Mouse (Mus musculus): Measurements from ENCODE around the gene Dchs2.

The Dchs2 gene

DNA sequence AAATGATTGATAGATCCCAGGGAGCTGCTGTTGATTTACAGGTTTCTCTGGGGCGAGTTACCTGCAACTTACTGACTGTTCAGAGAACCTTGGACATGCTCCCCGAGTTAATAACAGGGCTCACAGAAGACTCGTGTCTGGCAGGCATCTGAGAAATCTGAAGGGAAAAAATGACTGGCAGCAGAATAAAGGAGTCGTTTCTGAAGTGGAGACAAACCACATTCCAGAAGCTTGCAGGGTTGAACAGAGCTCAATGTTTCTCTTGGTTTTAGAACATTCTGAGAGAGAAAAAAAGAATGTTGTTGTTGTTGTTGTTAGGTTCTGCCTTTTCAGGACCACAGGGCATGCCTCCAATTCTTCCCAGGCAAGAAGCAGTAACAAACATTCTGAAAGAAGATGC is 131.7 kb downstream of the Dchs2 start:
- DNase-seq = no peak

DNA sequence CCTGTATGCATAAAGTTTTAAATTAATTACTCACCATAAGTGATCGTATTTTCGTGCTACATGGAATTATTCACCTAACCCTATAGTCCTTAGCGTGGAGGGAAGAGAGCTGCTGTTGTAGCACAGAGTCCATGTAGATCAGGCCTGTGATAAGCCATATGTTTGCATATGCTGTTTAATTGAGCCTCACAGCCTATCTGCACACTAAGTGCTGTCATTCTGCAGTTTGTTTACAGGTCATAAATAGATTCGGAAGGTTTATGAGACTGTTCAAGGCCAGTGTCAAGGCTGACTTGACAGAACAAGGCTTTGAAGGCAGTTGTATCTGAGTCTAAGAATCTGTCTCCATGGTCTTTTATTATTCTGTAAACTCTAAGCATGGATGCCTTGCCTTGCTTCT is 138.3 kb downstream of the Dchs2 start:
- DNase-seq = no peak

DNA sequence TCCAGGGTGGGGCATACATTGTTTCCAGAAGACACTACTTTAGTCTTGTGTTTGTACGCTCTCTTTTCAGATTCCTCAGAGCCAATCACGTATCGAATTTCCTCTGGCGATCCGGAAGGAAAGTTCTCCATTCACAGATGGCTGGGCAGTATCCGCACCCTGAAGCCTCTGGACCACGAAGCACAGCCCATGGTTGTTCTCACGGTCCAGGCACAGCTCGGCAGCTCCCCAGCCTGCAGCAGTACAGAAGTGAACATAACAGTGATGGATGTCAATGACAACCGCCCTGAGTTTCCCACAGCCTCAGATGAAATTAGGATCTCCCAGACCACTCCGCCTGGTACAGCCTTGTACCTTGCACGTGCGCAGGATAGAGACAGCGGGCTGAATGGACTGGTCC is 142.5 kb downstream of the Dchs2 start:
- no peak for DNase-seq

DNA sequence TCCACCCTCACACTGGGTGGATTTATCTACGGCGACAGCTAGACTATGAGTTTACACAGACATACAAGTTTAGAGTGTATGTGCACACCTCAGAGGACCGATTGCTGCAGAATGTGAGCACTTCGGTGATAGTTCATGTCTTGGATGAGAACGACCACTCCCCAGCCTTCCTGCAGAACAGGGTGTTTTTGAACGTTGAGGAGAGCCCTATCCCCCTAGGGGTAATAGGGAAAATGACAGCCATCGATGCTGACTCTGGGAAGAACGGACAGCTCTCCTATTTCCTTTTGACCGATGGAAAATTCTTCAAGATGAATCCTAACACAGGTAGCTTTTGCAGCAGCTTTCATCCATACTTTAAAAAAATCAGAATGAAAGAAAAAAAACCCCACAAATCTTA is 143.2 kb downstream of the Dchs2 start:
- no peak for DNase-seq

DNA sequence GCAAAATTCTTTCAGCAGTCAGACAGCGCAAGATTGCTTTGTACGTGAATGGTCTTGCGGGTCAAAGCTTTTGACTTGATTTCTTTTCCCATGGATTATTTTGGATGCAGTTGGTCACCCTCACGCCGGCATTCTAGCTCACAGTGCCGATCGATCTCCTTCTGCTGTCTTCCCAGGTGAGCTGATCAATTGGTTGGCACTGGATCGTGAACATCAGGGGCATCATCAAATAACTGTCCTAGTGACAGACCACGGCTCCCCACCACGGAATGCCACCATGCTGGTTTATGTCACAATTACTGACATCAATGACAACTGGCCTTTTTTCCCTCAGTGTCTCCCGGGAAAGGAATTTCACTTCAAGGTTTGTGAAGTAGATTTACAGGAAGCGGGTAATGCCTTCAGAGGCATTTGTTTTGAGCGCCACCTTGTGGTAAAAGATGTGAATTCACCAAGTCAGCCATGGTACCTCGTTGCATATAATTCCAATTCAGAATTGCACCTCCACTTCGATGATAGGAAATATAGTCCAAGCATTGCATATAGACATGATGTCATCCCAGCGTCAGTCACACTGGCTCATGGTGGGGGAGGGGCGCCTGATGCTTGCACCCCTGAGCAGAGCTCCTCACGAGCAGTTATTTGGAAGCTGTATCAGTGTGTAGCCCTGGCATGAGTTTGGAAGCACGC is 146.0 kb downstream of the Dchs2 start:
- DNase-seq = peak; percentile 18

DNA sequence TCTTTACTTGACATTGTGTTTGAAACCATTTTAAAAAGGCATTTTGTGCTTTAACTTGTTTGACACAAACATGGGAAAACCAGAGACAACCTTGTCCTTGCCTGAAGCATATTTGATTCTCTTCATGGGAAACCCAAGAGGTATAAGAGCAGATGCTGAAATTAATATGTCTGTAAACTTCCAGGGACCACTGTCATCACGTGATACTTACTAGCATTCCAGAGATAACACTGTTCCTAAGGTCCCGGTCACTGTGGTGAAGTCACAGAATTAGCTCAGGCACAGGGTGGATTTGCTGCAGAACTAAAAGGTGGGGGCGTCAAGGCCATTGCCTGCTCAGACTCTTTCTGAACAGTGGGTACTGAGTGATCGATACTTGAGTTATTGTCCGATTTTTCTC is 148.0 kb downstream of the Dchs2 start:
- DNase-seq = no peak

DNA sequence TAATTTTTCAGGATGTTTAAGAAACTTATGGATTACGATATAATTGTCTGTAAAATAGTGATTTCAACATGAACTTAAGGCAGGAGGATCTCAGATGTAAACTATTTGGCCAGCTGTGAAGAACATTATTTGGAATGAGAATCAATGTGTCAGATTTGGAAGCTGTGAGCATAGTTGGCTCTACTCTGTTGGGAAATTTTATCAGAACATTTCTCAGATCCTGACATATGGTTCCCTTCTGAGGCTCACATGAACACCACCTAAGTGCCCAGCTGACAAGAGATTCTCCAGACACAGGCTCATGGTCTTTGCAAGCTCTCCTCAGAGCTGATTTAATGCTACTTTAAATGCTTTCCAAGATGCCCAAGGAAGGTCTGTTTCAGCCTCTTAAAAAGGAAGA is 156.1 kb downstream of the Dchs2 start:
- DNase-seq = no peak

DNA sequence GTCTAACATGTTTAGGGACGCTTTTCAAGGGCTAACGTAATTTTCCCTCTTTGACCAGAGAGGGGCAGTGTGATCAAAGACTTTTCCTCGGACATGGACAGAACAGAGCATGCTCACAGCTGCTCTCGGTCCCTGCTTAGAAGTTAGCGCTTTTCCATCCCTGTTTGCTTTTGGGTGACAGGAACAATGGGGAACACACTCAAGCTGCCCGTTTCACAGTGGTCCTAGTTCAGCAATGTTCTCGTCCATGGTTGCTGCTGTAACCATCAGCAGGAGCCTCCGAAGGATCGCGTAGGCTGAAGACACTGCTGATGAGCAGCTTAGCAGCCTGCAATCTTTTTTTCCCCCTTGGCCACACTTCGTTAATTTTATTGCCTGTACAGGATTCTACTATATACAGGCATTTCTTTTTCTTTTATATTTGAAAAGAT is 159.2 kb downstream of the Dchs2 start:
- DNase-seq = peak; percentile 7

DNA sequence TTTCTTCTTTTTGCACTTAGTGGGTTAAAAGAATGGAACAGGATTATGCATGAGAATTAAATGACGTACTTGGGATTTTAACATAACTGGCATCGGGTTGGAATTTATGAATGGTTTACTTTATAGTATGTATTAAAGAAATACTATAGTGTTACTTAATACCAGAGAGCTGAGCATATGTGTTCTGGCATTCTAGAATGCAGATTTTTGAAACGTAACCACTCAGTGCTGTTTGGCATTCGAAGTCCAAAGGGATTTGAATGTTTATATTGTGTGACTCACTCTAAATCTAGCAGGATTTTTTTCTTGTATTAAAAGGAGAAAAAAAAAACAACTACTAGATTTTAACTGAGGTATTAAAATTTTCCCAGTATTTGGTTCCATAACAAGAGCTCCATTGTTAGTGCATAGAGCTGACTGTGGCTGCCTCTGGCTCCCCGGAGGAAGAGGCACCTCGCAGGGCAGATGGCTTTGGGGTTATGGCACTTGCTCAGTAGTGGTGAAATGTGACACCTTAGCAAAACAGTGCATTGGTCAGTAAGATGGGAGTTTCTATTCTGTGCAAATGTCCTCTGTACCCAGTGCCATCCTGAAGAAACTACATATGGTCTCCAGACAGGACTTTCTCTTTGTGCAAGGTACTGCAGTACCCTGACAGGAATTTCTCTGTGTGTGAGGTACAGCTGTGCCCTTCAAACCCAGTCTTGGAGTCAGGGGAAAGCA is 160.5 kb downstream of the Dchs2 start:
- no peak for DNase-seq

DNA sequence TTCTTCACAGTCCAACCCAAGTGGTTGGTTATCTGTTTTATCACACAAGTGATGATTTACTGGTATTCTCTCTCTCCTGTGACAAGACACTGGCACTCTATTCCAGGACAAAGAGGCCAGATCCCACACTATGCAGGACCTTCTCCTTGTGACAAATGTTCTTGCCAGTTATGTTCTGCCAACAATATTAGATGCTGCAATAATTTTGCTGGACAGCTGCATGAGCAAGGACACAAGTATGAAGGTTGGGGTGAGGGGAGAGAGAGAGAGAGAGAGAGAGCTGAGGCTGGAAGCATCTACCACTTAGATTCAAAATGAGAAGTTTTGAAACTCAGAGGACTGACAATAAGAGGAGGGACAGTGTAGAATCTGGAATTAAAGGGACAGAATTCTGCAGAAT is 162.7 kb downstream of the Dchs2 start:
- no peak for DNase-seq

DNA sequence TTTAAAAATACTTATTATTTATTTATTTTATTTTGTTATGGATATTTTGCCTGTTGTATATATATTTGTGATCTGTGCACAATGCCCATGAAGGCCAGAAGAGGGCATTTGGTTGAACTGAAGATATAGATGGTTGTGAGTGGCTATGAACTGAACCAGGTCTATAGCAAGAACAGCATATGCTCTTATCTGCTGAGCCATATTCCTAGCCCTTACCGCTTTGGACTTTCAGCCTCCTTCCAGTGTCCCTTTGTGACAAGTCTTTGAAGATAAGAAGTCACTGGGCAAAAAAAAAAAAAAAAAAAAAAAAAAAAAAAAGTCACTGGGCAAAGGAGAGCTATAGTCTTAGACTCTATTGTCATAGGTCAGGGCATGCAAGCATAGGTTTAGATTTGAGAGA is 163.2 kb downstream of the Dchs2 start:
- no peak for DNase-seq

DNA sequence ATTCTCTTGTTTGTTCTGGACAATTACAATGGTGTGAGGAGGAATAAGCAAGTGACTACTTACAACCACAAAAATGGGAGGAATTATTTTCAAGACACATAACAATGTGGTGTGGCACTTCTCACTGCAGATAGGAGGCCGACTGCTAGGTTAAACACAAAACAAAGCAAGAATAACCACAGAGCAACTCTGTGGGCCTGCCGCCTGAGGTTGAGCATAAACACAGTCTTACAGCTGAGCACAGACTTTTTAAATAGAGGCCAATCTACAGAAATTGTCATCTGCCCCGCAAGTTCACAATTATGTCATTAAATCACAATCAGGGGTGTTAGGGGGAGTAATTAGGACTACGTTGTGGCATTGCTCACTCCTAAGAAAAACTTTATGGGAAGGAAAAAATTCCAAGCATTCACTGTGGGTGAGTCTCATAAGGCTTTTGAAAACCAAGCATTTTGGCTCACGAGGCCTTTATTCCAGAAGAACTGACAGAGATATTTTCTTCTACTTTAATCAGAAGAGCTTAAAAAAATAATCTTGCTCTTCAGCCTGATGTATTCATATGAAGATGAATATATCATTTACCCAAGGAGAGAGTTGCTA is 172.1 kb downstream of the Dchs2 start:
- DNase-seq = no peak

DNA sequence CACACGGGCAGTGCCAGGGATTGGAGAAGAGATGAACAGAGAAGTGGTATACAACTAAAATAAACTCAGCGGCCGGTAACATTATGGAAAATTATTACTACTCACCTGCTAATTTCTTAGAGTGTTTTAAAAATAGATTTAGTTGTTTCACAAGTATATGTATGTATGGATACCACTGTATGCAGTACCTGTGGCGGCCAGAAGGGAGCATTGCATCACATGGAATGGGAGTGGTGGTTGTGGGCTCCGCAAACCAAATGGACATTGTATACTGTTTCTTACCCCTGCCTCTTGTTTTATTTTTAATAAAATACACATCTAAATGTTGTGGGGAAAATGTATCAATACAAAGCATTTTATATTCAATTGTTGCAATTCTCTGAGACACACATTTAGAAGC is 176.1 kb downstream of the Dchs2 start:
- peak; percentile 6 for DNase-seq

DNA sequence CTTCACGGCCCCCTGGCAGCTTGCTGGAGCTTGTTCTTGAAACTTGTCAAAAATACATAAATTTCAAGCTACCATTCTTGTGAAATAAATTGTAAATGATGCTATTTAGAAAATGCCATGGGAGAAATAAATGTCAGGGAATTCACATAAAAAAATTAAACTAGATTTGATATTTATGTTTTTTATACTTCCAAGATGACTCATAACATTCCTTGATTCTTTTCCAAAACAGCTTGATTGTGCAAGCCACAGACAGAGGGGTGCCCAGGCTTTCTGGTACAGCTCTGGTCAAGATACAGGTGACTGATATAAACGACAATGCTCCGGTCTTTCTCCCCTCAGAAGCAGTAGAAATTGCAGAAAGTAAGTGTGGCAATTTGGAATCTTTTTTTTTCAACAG is 218.2 kb downstream of the Dchs2 start:
- no peak for DNase-seq

DNA sequence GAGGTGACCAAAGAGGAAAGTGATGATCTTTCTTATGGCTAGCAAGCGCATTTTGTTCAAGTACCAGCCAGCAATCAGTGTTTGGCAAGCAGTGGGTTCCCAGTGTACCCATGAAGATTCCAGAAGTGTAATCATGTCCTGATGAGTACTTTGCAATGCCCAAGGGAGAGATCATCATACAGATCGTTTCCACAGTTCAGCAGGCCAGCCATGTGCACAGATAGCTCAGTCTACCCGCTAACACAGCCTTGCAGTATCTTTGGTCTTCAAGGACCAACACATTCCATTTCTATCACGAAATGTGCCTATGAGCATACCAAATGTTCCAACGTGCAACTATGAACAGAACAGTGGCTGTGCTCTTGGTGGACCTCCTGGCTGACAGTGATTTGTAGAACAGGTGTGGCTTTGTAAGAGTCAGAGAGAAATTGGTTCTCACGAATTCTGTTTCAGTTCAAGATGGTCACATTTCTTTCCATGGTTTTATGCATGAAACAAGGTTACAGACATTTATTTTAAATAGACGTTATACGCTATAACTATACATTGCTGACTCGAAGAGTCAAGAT is 240.8 kb downstream of the Dchs2 start:
- DNase-seq = no peak

DNA sequence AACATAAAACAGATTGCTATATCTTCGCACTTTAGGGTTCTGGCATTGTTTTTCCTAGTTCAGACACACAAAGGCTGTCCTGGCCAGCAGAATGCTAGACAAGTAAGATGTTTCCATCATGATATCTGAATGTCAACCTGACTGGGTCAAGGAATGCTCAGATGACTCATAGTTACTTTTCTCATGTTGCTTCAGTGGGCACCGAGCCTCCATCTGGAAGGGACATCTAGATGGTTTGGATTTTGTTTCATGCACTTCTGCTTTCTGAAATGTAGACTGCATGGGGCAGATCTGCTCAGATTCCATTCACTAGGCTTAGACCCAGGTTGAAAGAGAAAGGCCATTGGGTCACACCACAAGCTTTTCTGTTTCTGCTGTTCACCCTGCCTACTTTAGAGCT is 242.1 kb downstream of the Dchs2 start:
- no peak for DNase-seq

DNA sequence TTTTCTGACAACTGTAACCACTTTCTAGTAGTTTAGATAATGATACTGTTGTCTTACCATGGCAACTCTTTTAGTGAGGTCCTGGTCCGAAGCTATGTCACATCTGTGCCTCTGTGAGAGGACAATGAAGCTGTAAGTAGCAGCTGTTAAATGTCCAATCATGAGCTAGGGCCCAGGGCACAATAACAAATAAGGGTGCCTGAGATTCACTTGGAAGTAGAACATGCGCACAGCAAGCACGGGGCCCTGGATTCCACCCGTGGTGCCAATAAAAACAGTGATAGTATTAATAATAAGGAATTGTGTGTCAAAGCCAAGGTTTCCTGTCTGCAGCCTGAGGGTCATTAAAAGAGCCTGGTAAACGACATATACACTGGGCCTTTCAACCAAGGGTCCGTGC is 246.6 kb downstream of the Dchs2 start:
- DNase-seq = no peak

DNA sequence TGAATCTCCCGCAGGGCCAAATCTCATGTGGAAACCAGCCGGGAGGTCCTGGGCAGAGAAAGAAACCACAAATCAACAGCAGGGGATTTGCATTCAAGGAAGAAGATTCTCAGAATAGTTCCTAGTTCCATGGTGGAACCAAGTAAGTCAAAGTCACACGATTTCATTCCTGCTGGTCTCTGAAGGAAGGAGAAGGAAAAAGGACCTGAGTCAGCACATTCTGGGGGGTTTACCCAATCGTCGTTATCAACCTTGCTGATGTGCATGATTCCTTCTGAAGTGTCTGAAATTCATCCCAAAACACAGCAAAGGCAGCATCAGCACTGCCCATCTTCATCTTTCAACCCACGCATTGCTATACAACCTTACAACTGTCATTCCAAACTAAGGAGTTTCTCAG is 249.1 kb downstream of the Dchs2 start:
- no peak for DNase-seq

All from liver (tissue).